Mouse (Mus musculus): ENCODE measurements around the gene Ttc28.

DNA sequence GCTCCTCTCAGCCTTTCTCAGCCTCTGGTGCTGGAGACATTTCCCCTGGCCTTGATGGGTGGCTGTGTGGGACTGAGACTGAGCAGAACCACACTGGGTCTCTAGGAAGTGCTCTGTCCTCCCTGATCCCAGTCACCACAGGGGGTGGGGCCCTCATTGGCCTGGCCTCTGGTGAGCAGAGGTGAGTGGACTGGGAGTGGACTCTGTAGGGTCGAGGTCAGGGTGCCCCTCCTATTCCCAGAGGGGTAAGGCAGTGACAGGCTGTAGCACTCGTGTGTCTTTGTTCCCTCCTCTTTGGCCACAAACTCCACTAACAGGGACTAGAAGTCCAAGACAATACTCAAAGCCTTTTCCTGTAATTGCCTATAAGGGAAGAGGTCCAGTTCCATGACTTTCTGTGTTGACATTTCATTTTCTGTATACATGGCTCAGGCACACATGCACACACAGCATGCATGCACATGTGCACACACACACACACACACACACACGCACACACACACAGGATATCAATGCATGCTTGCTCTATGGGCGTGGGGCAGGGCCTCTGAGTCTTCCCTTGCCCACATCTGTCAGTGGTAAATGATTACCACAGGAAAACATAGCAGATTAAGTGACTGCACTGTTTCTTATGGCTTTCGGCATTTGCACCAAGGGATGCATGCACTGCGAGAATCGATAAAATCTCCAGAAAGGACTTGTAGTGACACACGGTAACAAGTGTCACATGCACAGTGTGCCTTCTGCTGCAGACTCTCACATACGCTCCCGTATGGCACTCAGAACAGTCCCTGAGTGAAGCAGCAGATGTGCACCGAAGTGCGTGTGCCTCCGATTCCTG, 382.4 kb downstream of the Ttc28 start:
- no peak for TF ChIP-seq POLR2A (IDR thresholded peaks at IDR 0.05; ENCODE audit: borderline replicate concordance, control insufficient read depth, low read depth, low read length)
- no peak for TF ChIP-seq CTCF (IDR thresholded peaks at IDR 0.05; ENCODE audit: control insufficient read depth, insufficient read depth, low read length)
